25 mouse cellular contexts compared by ENCODE assay signal in the genomic region with DNA sequence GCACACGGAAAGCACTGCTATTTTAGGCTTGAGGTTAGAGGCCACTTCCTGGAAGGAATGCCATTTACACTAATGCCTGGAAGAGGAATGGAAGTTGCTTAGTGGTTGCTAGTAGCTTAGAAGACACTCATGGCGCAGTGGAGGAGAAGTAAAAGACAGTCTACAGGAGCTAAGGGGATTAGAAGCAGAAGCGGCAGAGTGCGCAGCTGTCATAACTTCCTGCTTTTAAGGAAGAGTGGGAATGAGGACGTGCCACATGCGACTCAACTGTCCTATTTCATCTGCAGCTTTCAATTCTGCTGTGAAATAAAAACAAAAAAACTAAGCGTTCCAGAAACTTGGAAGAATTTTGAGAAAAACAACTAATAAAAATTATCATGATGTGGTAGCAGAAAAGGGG. TPM values are rescaled to one million over a fixed set of nuclear protein-coding genes. Genes with fewer than 3 reads are reported as not detected.
A peak's percentile ranks its signal among the peaks of the same experiment; 100 is the strongest.
DNase-seq lines count a peak whose midpoint lies in the region; ATAC-seq lines count a peak whose summit lies in the region.
"Had no signal": no experiment of that assay in that cellular context is flagged by ENCODE, and none has a peak within 500 bp of the region (broad histone marks: within the 10 kb centered on the region; RNA-seq: fewer than 3 reads in every experiment).

No protein-coding gene starts in this region.

- H3K27me3 ChIP-seq in lung, embryonic 15.5 days = no peaks in the 10 kb centered on the region
- no peaks in the 10 kb centered on the region for H3K27me3 ChIP-seq in liver, embryonic 13.5 days
- H3K27me3 ChIP-seq: embryonic facial prominence, embryonic 13.5 days; heart, embryonic 12.5 days; kidney, embryonic 15.5 days; midbrain, embryonic 12.5 days had no signal

- H3K9ac ChIP-seq in lung, embryonic 15.5 days = no peak overlapping the region
- no peak overlapping the region for H3K9ac ChIP-seq in liver, embryonic 13.5 days
- H3K9ac ChIP-seq: embryonic facial prominence, embryonic 13.5 days; heart, embryonic 12.5 days; kidney, embryonic 15.5 days; lung, embryonic 14.5 days; midbrain, embryonic 12.5 days had no signal

- peaks cover 22% of the 10 kb centered on the region for H3K4me1 ChIP-seq in lung, embryonic 15.5 days
- H3K4me1 ChIP-seq in liver, embryonic 13.5 days (replicated peaks) = peaks cover 31% of the 10 kb centered on the region
- H3K4me1 ChIP-seq: forebrain, embryonic 10.5 days; kidney, embryonic 15.5 days; midbrain, embryonic 12.5 days had no signal

- peaks cover 13% of the 10 kb centered on the region for H3K36me3 ChIP-seq in lung, embryonic 15.5 days
- peaks cover 18% of the 10 kb centered on the region for H3K36me3 ChIP-seq in liver, embryonic 13.5 days
- H3K36me3 ChIP-seq: midbrain, embryonic 12.5 days had no signal

- H3K4me3 ChIP-seq in lung, embryonic 15.5 days = no peak overlapping the region
- no peak overlapping the region for H3K4me3 ChIP-seq in liver, embryonic 13.5 days (replicated peaks)
- H3K4me3 ChIP-seq: embryonic facial prominence, embryonic 13.5 days; forebrain, embryonic 10.5 days; heart, embryonic 12.5 days; kidney, embryonic 15.5 days; midbrain, embryonic 12.5 days had no signal

- H3K9me3 ChIP-seq in lung, embryonic 15.5 days = no peaks in the 10 kb centered on the region
- no peaks in the 10 kb centered on the region for H3K9me3 ChIP-seq in liver, embryonic 13.5 days (replicated peaks)
- H3K9me3 ChIP-seq: embryonic facial prominence, embryonic 13.5 days; forebrain, embryonic 10.5 days; G1E; heart, embryonic 12.5 days; kidney, embryonic 15.5 days; midbrain, embryonic 12.5 days had no signal

- 65% methylated on average over 7 of the region's 7 CpGs for WGBS in lung, embryonic 15.5 days
- WGBS in liver, embryonic 13.5 days (ENCODE audit: insufficient replicate concordance) = 34% methylated on average over 7 of the region's 7 CpGs

- peak overlapping the region; percentile 63; the same call in 1 of the 2 replicates for H3K27ac ChIP-seq in lung, embryonic 15.5 days
- peak overlapping the region; percentile 78 for H3K27ac ChIP-seq in liver, embryonic 13.5 days
- H3K27ac ChIP-seq: embryonic facial prominence, embryonic 13.5 days; forebrain, embryonic 10.5 days; hindbrain, postnatal 0 days; kidney, embryonic 15.5 days; midbrain, embryonic 12.5 days had no signal

- DNase-seq in heart, adult 11 months = peak; percentile 83
- DNase-seq in heart, adult 8-10 months (ENCODE audit: low spot score) = no peak
- DNase-seq in lung, postnatal 14 days = no peak
- DNase-seq in liver, embryonic 13.5 days = no peak
- DNase-seq in thymus, postnatal 36 days = no peak
- DNase-seq in layer of hippocampus, adult 11-12 months (ENCODE audit: low spot score) = no peak
- DNase-seq: adrenal gland, adult 2 months; cerebellum, adult 11-12 months; gastrocnemius, postnatal 10 days; heart, postnatal 4 days; left cerebral cortex, postnatal 4 days; lung, embryonic 14.5 days; retina, postnatal 1 day; right cerebral cortex, postnatal 4 days; thymus, postnatal 4 days had no signal

- no peak overlapping the region for H3K4me2 ChIP-seq in lung, embryonic 15.5 days
- H3K4me2 ChIP-seq in liver, embryonic 13.5 days = peak overlapping the region; percentile 34
- H3K4me2 ChIP-seq: embryonic facial prominence, embryonic 13.5 days; heart, embryonic 12.5 days; kidney, embryonic 15.5 days; lung, embryonic 14.5 days; midbrain, embryonic 12.5 days had no signal

- no peak for ATAC-seq in lung, embryonic 15.5 days (ENCODE audit: borderline replicate concordance, extremely low read depth, low FRiP score, low TSS enrichment)
- 0 out of 2 replicates have a peak, but pooled peaks have one; percentile 29 for ATAC-seq in liver, embryonic 13.5 days (ENCODE audit: low read depth)
- peak; percentile 61 for ATAC-seq in megakaryocyte progenitor cell, adult 5-6 weeks (replicated peaks; ENCODE audit: poor library complexity)
- ATAC-seq: CD4-positive, CD25-positive, alpha-beta regulatory T cell, adult 4 months; hindbrain, postnatal 0 days had no signal

RNA-seq across cellular contexts. Expression of gene Csgalnact2, which starts 11.7 kb away (rescaled TPM):
- 10 to 100 TPM; 18.7 to 20.1 (median 19.6) TPM for total RNA-seq in heart, adult 8-10 months (2022)
- 20.8 and 21.1 TPM in 2 replicates for polyA plus RNA-seq in lung, embryonic 15.5 days (2015; fragmentation: Nextera tagmentation; extraction: Ambion mirVana)
- 7.7 and 8.6 TPM in 2 replicates for polyA plus RNA-seq in liver, embryonic 13.5 days (2015; fragmentation: Nextera tagmentation; extraction: Ambion mirVana)
- total RNA-seq in megakaryocyte progenitor cell, adult 5-6 weeks (2015) = 173 and 181 TPM in 2 replicates
- 226 and 242 TPM in 2 replicates for total RNA-seq in megakaryocyte progenitor cell, adult 5-6 weeks (2017)

Comparison
In these comparisons a context has a peak if more than half of its experiments do, and no peak if none do; other contexts are left out.
1. RNA of gene Csgalnact2, which starts 11.7 kb away (total RNA-seq): 173 to 242 TPM in megakaryocyte progenitor cell, adult 5-6 weeks; 18.7 to 20.1 TPM in heart, adult 8-10 months; every median in the first group is over 4 times any median in the second.